Mouse (Mus musculus) inflammation-experienced regulatory T-cells, adult 16 weeks (primary cell): ENCODE measurements around the gene Lepr. TPM values are rescaled to one million over a fixed set of nuclear protein-coding genes. Genes with fewer than 3 reads are reported as not detected.

Experiments
- polyA plus RNA-seq: library from polyadenylated mRNA; unstranded; fragments of 100-300 nt; shearing (Covaris generic); gene quantifications from one replicate; pipeline ENCODE4 v1.2.1, GENCODE M21; 2017

Lepr gene
- polyA plus RNA-seq, result not detected

GRCm38 (mm10) chr4:101717367-101718121 lies at the start of gene Lepr:
Gene Lepr (plus strand): TSS chr4:101717404.

GRCm38 (mm10) chr4:101843923-101844322 lies 126.7 kb downstream of the Lepr start, which contains the start of gene B020004J07Rik:
Gene B020004J07Rik (minus strand): TSS chr4:101844023.

Other genes starting within 250 kb of the Lepr start
- 1.0 TPM for gene Dnajc6, start 220.8 kb upstream of the Lepr start, polyA plus RNA-seq
- gene Leprot, start 69.7 kb upstream of the Lepr start, polyA plus RNA-seq, result 92.1 TPM
- gene B020004J07Rik, start 126.6 kb downstream of the Lepr start, polyA plus RNA-seq, result not detected
- not detected for gene C130073F10Rik, start 176.4 kb downstream of the Lepr start, polyA plus RNA-seq
- gene Gm12800, start 191.7 kb downstream of the Lepr start, polyA plus RNA-seq, result not detected
- gene Gm12794, start 223.0 kb downstream of the Lepr start, polyA plus RNA-seq, result not detected